Mouse (Mus musculus): ENCODE results near the gene Tpm1.

Gene Tpm1

GRCm38 (mm10) chr9:66988888-66989414 is 60.3 kb downstream of the Tpm1 start:
- in situ Hi-C loops (cut with MboI, MseI) = loop anchor here (5.0 kb wide), 1 partner anchor 53 kb away; no protein-coding TSS in a partner anchor

GRCm38 (mm10) chr9:66988198-66988887 is 60.9 kb downstream of the Tpm1 start:
- in situ Hi-C loops (cut with MboI, MseI) = loop anchor here (5.0 kb wide), 1 partner anchor 54 kb away; no protein-coding TSS in a partner anchor

GRCm38 (mm10) chr9:66985377-66985776 is 63.8 kb downstream of the Tpm1 start:
- in situ Hi-C loops (cut with MboI, MseI) = loop anchor here (5.0 kb wide), 1 partner anchor 57 kb away; no protein-coding TSS in a partner anchor

GRCm38 (mm10) chr9:66982085-66982484 is 67.1 kb downstream of the Tpm1 start:
- in situ Hi-C loops (cut with MboI, MseI) = no loop called here

GRCm38 (mm10) chr9:66980458-66980857 is 68.7 kb downstream of the Tpm1 start:
- in situ Hi-C loops (cut with MboI, MseI) = no loop called here

- in situ Hi-C loops (cut with MboI, MseI) = no loop called here
Measured at GRCm38 (mm10) chr9:66978468-66978867, 70.7 kb downstream of the Tpm1 start.

- in situ Hi-C loops (cut with MboI, MseI) = no loop called here
Measured at GRCm38 (mm10) chr9:66977982-66978381, 71.2 kb downstream of the Tpm1 start.

GRCm38 (mm10) chr9:66977121-66977520 is 72.1 kb downstream of the Tpm1 start:
- in situ Hi-C loops (cut with MboI, MseI) = no loop called here

GRCm38 (mm10) chr9:66975239-66975645 is 74.0 kb downstream of the Tpm1 start, which contains the start of gene Lactb:
TSS of gene Lactb (minus strand) at chr9:66975484.
- in situ Hi-C loops (cut with MboI, MseI) = no loop called here

- in situ Hi-C loops (cut with MboI, MseI) = no loop called here
Measured at GRCm38 (mm10) chr9:66974721-66975225, 74.4 kb downstream of the Tpm1 start.
